Mouse (Mus musculus) olfactory bulb, adult 2 months (tissue): Measurements from ENCODE around the gene Stip1.

Experiments
- CTCF ChIP-seq: fragments of 200-500 bp; IDR thresholded peaks from 2 replicates; pipeline ENCODE4 v1.5.1; 2012; ENCODE audit warnings: low read depth, mild to moderate bottlenecking, low read length, moderate library complexity; ENCODE audit not compliant: insufficient read depth
- POLR2A ChIP-seq: fragments of 200-500 bp; IDR thresholded peaks from 2 replicates; pipeline ENCODE4 v1.6.1; 2012; ENCODE audit warnings: mild to moderate bottlenecking, low read depth, low read length, moderate library complexity; ENCODE audit not compliant: insufficient read depth

GRCm38 (mm10) chr19:6994489-6994888 lies 45.3 kb downstream of the Stip1 start:
- TF ChIP-seq CTCF, result no peak
- TF ChIP-seq POLR2A, result no peak
